Mouse (Mus musculus) embryonic fibroblast, embryonic 13.5 days (primary cell): ENCODE results near the gene Abhd12. TPM values are rescaled to one million over a fixed set of nuclear protein-coding genes. Genes with fewer than 3 reads are reported as not detected.

Experiments
- H3K27ac ChIP-seq: 2 replicates; pipeline ENCODE4 v1.5.1; 2012; ENCODE audit warnings: low read length, control low read depth, inconsistent platforms; ENCODE audit not compliant: insufficient read depth
- H3K4me1 ChIP-seq: 2 replicates; pipeline ENCODE4 v1.6.1; 2011; ENCODE audit warnings: low read length; ENCODE audit not compliant: control insufficient read depth, insufficient read depth
- H3K4me3 ChIP-seq: 2 replicates; pipeline ENCODE4 v1.5.1; 2011; ENCODE audit warnings: mild to moderate bottlenecking, control low read depth, low read length; ENCODE audit not compliant: insufficient read depth
- CTCF ChIP-seq: IDR thresholded peaks from 2 replicates; pipeline ENCODE4 v1.5.1; 2011; ENCODE audit warnings: mild to moderate bottlenecking, control low read depth, low read length, moderate library complexity, borderline replicate concordance; ENCODE audit not compliant: insufficient read depth
- POLR2A ChIP-seq: IDR thresholded peaks from 2 replicates; pipeline ENCODE4 v1.6.1; 2011; ENCODE audit warnings: low read depth, mild to moderate bottlenecking, control low read depth, low read length, moderate library complexity
- polyA plus RNA-seq: library from polyadenylated mRNA; stranded (reverse); fragments of >200 nt; gene quantifications from 2 replicates; pipeline ENCODE4 v1.2.4, GENCODE M21; 2011; ENCODE audit warnings: low read depth; ENCODE audit not compliant: missing spikeins, insufficient read length

Gene Abhd12
- polyA plus RNA-seq, 1 experiment: 47.2 TPM

DNA sequence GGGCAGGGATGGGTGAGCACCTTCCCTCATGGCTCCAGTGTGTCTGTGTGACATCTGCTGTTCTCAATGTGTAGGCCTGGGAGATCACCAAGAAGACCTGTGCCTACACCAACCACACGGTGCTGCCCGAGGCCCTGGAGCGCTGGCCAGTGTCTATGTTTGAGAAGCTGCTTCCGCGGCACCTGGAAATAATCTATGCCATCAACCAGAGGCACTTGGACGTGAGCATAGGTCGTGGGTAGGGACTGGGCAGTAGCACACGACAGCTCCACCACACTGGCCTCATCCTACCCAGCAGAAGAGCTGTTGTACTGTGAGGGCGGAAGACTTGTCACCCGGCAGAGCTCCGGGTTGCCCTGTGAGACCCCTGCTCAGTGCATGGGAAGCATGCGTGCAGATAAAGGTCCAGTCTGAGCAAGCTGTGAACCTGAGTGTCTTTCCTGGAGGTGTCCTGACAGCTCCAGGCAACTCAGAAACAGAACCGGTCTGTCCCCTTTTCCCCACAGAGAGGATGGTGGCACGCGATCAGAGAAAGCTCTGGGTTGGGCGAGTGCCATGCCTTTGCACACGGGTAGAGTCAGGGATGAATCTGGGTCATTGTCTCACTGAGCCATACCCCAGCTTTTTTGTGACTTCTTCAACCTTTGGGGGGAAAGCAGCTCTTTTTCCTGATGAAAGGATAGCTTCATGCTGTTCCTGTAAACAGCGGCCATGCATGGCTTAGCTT, 87.7 kb downstream of the Abhd12 start:
- no peak overlapping the region for H3K27ac ChIP-seq
- no peak overlapping the region for H3K4me3 ChIP-seq
- H3K4me1 ChIP-seq: no peaks in the 10 kb centered on the region
- no peak for TF ChIP-seq CTCF
- TF ChIP-seq POLR2A: no peak

DNA sequence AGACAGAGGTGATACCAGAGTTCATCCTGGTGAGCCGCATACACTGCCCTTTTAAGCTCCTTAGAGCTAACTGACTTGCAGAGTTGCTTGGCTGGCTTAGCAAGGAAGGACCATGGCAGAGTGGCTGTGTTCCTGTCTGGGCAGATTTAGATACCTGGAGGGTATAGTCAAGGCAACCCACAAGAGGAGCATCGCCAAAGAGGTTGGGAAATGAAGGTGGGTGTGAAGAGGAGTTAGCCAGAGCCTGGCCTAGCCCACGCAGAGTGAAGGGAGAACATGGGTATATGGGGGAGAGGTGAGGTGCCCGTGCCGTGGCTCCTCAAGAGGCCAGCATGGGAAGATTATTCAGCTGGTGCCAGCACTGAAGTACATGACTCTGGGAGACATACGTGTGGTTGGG, 91.7 kb downstream of the Abhd12 start:
- Histone ChIP-seq H3K27ac (no peak overlapping the region), H3K4me1 (no peaks in the 10 kb centered on the region), H3K4me3 (no peak overlapping the region)
- TF ChIP-seq POLR2A (no peak), CTCF (no peak)

DNA sequence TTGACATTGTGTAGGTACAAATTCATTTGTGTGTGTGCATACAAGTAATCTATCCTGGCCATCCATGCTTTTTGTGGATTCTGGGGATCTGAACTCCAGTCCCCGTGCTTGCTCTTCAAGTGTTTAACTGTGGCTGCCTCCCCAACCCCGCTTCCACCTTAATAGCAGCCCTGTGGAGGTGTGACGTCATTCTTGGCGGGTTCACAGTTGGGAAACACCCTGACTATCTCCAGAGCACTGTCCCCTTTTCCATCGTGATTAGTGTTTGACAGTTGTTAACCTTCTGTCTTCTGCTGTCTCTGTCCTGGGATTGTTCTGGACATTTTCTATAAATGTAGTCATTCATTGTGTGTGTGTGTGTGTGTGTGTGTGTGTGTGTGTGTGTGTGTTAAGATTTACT, 93.9 kb downstream of the Abhd12 start:
- Histone ChIP-seq H3K4me3 (no peak overlapping the region), H3K4me1 (no peaks in the 10 kb centered on the region), H3K27ac (no peak overlapping the region)
- TF ChIP-seq CTCF (no peak), POLR2A (no peak)

DNA sequence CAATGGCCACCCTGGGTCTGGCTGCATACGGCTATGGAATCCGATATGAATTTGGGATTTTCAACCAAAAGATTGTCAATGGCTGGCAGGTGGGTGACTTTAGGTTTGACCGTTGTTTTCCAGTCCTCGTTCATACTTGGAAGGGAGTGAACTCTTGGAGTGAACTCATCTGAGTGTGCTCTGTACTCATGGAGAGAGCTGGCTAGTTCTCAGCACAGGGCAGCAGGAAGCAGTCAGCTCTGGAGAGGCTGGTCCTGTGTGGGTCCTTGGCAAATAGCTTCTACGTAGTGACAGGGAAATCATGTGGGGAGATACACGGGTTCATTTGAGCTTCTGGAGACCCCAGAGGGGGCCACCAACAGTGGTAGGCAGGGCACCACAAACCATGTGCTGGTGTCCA, 95.7 kb downstream of the Abhd12 start:
- TF ChIP-seq CTCF (no peak), POLR2A (no peak)
- no peak overlapping the region for H3K4me3 ChIP-seq
- H3K4me1 ChIP-seq: no peaks in the 10 kb centered on the region
- H3K27ac ChIP-seq: no peak overlapping the region

DNA sequence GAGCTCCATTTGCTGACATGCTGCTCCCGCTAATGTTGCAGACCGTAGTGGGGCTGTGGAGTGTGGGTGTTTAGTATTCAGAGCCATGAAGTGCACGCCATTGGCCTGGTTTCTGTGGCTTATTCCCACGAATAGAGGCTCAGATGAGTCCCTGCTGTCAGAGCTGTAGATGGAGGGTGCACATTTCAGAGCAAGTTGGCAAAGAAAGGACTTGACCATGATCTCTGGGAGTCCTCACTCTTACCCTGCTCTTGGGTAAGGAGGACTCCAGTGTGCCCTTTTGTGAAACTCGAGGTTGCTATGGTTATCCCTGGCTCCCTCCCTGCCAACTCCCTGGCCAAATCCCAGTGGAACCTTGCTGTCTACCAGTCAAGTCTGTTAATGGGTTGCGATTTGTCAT, 96.2 kb downstream of the Abhd12 start:
- no peak for TF ChIP-seq CTCF
- no peak for TF ChIP-seq POLR2A
- H3K4me3 ChIP-seq: no peak overlapping the region
- no peaks in the 10 kb centered on the region for H3K4me1 ChIP-seq

GRCm38 (mm10) chr2:150803035-150803434, 101.5 kb downstream of the Abhd12 start:
- Histone ChIP-seq H3K4me1 (no peaks in the 10 kb centered on the region), H3K27ac (no peak overlapping the region), H3K4me3 (no peak overlapping the region)
- no peak for TF ChIP-seq POLR2A
- TF ChIP-seq CTCF: no peak

More for the DNA sequence above, 96.2 kb downstream of the Abhd12 start:
- H3K27ac ChIP-seq: no peak overlapping the region

GRCm38 (mm10) chr2:150800616-150801015, 103.9 kb downstream of the Abhd12 start:
- Histone ChIP-seq H3K27ac (no peak overlapping the region), H3K4me3 (no peak overlapping the region), H3K4me1 (no peaks in the 10 kb centered on the region)
- TF ChIP-seq POLR2A (no peak), CTCF (no peak)

- Histone ChIP-seq H3K27ac (no peak overlapping the region), H3K4me3 (no peak overlapping the region), H3K4me1 (no peaks in the 10 kb centered on the region)
- TF ChIP-seq POLR2A (no peak), CTCF (no peak)
Measured at GRCm38 (mm10) chr2:150798084-150798483, 106.5 kb downstream of the Abhd12 start.

GRCm38 (mm10) chr2:150793320-150793719, 111.2 kb downstream of the Abhd12 start:
- H3K27ac ChIP-seq: no peak overlapping the region
- H3K4me1 ChIP-seq: peaks cover 6% of the 10 kb centered on the region; the same call in 1 of the 2 replicates
- TF ChIP-seq POLR2A (no peak), CTCF (no peak)
- no peak overlapping the region for H3K4me3 ChIP-seq

GRCm38 (mm10) chr2:150788768-150789550, 115.6 kb downstream of the Abhd12 start:
- H3K27ac ChIP-seq: no peak overlapping the region
- TF ChIP-seq POLR2A (no peak), CTCF (no peak)
- peaks cover 15% of the 10 kb centered on the region for H3K4me1 ChIP-seq
- H3K4me3 ChIP-seq: no peak overlapping the region

DNA sequence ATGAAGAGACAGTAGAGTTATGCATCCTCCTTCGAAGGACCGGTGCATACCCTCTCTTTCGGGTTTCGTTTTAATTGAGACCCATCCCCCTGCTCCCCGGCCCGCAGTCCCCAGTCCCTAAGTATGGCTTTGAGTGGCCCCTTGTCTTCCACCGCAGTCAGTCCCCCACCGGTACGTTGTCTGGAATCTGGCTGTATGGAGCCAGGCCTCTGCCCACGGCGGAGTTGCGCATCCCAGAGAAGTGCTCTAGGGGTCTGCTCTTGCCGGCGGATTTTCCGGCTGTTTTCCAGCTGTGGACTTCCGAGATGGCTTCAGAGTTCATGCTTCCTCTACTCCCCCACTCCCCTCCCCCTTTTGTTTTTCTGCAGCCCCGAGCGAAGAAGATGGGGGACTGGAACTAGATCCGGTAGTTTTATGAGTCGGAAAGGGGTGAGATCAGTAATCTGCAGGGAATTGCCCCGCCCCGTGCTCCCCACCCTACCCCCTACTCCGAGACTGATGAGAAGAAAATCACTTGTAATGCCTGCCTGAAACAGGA, 117.2 kb downstream of the Abhd12 start:
- Histone ChIP-seq H3K4me1 (peaks cover 15% of the 10 kb centered on the region), H3K4me3 (peak overlapping the region; percentile 75), H3K27ac (no peak overlapping the region)
- TF ChIP-seq POLR2A (no peak), CTCF (no peak)
